Mouse (Mus musculus) kidney, adult 2 months (tissue): ENCODE data around the gene Mgat1.

Experiments
- CTCF ChIP-seq: fragments of 200-500 bp; conservative IDR thresholded peaks from 2 replicates; pipeline ENCODE4 v1.5.1; 2011; ENCODE audit warnings: low read depth, mild to moderate bottlenecking, control low read depth, low read length, moderate library complexity, mixed read lengths; ENCODE audit not compliant: insufficient read depth, insufficient read length
- POLR2A ChIP-seq: fragments of 200-500 bp; IDR thresholded peaks from one replicate; pipeline ENCODE4 v1.6.1; 2011; ENCODE audit warnings: low read depth, low read length, control low read depth

DNA sequence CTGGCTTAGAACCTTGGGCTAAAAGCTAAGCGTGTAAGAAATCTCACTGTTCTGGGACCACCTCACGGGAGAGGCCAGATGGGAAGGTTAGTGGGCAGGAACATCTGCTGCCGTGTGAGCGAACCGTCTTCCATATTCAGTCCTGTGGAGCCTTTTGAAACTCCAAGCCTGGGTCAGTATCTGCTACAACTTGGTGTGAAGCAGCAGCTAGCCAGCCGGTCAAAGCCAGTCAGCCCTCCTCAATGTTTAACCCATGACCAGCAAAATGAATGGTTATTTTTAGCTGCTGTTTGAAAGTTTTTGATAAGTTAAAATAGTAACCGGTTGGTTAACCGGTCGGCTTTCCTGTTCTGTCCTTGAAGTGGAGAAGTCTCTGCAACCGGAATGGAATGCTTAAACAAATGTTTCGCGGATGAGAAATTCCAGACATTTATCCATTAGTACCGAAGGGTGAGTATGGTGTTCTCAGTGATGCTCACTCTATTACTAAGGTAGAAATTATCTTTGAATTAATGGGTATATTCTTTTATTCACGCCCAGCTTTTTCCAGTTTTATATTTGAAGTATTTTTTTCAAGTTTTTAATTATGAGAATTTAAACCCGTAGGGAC lies 24.1 kb downstream of the Mgat1 start:
- TF ChIP-seq CTCF, result no peak
- TF ChIP-seq POLR2A, result no peak
